Mouse (Mus musculus) spleen, adult 2 months (tissue): ENCODE measurements around the gene Pde8b. TPM values are rescaled to one million over a fixed set of nuclear protein-coding genes. Genes with fewer than 3 reads are reported as not detected.

ENCODE experiments used
- DNase-seq, 2 experiments: peaks; one replicate each; pipeline versions ENCODE4 v3.0.0 to v3.0.0-alpha.2; 2012 to 2021; ENCODE audit warnings: low spot score in 2 of 2, low read depth in 1 of 2
- H3K27ac ChIP-seq: fragments of 200-500 bp; 2 replicates; pipeline ENCODE4 v1.5.1; 2012; ENCODE audit warnings: low read length, inconsistent platforms; ENCODE audit not compliant: insufficient read depth
- H3K27me3 ChIP-seq: fragments of 200-500 bp; 2 replicates; pipeline ENCODE4 v1.6.1; 2012; ENCODE audit warnings: mild to moderate bottlenecking, moderate library complexity, low read length, inconsistent platforms; ENCODE audit not compliant: control insufficient read depth, insufficient read depth
- H3K36me3 ChIP-seq: fragments of 200-500 bp; 2 replicates; pipeline ENCODE4 v1.6.1; 2012; ENCODE audit warnings: mild to moderate bottlenecking, low read length, inconsistent platforms; ENCODE audit not compliant: control insufficient read depth, insufficient read depth
- H3K4me1 ChIP-seq: fragments of 200-500 bp; 2 replicates; pipeline ENCODE4 v1.6.1; 2011; ENCODE audit warnings: inconsistent platforms; ENCODE audit not compliant: control insufficient read depth, insufficient read depth, insufficient read length
- H3K4me3 ChIP-seq: fragments of 200-500 bp; 2 replicates; pipeline ENCODE4 v1.5.1; 2011; ENCODE audit warnings: mild to moderate bottlenecking, inconsistent platforms; ENCODE audit not compliant: insufficient read depth, insufficient read length; ENCODE audit errors: extremely low read depth
- CTCF ChIP-seq: fragments of 200-500 bp; IDR thresholded peaks from 2 replicates; pipeline ENCODE4 v1.5.1; 2011; ENCODE audit warnings: mild to moderate bottlenecking, inconsistent platforms; ENCODE audit not compliant: insufficient read depth, insufficient read length, insufficient replicate concordance; ENCODE audit errors: extremely low read depth
- POLR2A ChIP-seq: fragments of 200-500 bp; IDR thresholded peaks from 2 replicates; pipeline ENCODE4 v1.6.1; 2011; ENCODE audit warnings: low read depth, low read length, inconsistent platforms
- WGBS: fragments of 180-500 bp; shearing (Covaris S2); methylation state at CpG from one replicate; pipeline ENCODE4 v1.1.7; 2018; 5-methylcytosine and 5-hydroxymethylcytosine counted together
- polyA plus RNA-seq: library from polyadenylated mRNA; depleted of rRNA; stranded (reverse); fragments of >200 nt; gene quantifications from 2 replicates; pipeline ENCODE4 v1.2.3, GENCODE M21; 2012

The Pde8b gene
- polyA plus RNA-seq, 1 experiment = 0.71 TPM

DNA sequence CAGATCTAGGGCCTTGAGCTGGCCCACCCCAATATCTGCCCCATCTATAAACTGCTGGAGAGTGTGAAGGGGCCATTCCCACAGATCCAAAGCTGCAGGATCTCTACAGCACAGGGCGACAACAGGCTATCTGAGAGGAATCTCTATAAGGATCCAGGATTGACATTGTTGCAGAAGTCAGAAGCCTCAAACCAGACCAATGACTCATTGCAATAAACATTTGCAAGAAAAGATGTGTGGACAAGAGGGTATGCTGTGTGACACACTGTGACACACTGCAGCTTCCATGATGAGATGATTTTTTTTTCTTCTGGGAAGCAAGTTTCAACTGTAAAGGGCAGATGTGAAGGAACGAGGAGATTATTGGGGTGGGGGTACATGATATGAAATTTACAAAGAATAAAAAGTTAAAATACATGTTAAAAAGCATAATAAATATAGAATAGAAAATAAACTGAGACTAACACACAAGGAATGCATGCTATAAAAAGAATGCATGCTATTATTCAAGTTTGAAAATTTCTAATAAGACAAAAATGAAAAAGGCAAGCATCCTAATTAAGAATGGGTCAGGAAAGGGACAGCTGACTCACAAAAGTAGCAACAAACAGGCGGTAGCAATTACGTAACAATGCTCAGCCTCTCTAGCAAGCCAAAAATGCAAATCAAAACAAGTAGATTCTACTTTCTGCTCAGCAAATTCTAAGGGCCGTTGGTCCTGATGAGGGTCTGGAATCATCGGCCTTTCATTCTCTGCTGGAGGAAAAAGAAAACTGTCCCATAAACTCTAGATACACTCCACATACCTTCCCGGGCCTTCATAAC lies 114.6 kb downstream of the Pde8b start:
- no peak for TF ChIP-seq CTCF
- TF ChIP-seq POLR2A = no peak
- DNase-seq = no peak
- Histone ChIP-seq H3K4me1 (no peaks in the 10 kb centered on the region), H3K27ac (no peak overlapping the region), H3K27me3 (no peaks in the 10 kb centered on the region), H3K4me3 (no peak overlapping the region), H3K36me3 (no peaks in the 10 kb centered on the region)
- 87% methylated on average over 7 of the region's 7 CpGs for WGBS

DNA sequence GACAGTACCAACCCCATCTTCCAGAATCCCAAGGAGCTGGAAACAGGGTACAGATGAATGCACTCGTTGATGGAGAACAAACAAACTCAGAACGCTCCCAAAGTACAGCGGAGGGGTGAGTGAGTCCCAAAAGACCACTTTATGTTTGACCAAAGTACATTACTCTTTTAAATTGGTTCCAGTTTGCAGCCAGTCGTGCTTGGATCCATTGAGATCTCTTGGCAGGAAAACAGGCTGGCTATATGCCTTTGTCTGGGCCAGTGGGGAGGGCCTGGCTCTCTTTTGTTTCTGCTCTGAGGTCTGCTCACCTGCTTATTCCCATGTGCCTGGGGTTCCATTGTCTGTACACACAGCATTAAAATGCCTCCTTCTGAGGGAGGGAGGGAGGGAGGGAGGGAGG lies 118.3 kb downstream of the Pde8b start:
- 78% methylated on average over 4 of the region's 4 CpGs for WGBS

GRCm38 (mm10) chr13:95131041-95131440 lies 119.1 kb downstream of the Pde8b start:
- no peak for DNase-seq
- Histone ChIP-seq H3K4me3 (no peak overlapping the region), H3K36me3 (no peaks in the 10 kb centered on the region), H3K4me1 (no peaks in the 10 kb centered on the region), H3K27ac (no peak overlapping the region), H3K27me3 (no peaks in the 10 kb centered on the region)
- no peak for TF ChIP-seq POLR2A
- no peak for TF ChIP-seq CTCF
- 65% methylated on average over 1 of the region's 1 CpGs for WGBS

More for the DNA sequence above, 118.3 kb downstream of the Pde8b start:
- Histone ChIP-seq H3K4me3 (no peak overlapping the region), H3K36me3 (no peaks in the 10 kb centered on the region), H3K4me1 (no peaks in the 10 kb centered on the region), H3K27ac (no peak overlapping the region), H3K27me3 (no peaks in the 10 kb centered on the region)
- no peak for DNase-seq
- no peak for TF ChIP-seq POLR2A
- no peak for TF ChIP-seq CTCF

GRCm38 (mm10) chr13:95127288-95127687 lies 122.8 kb downstream of the Pde8b start:
- 83% methylated on average over 10 of the region's 10 CpGs for WGBS

DNA sequence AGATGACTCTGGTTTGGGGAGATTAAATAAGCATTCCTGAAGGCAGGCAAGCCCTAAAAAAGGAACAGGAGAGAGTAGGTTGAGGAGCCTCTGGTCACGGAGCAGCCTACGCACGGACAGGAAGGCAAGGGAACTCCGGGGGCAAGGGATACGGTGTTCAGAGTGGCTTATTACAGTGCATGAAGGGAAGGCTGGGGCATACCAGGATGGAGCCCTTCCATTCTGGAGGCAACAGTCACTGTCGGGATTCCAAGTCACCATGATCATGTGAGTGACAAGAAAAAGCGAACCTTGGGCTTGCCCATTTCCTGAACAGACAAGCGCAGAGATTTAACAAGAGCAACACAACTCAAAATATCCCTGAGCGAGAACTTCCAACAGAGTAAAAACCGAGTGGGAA lies 123.3 kb downstream of the Pde8b start:
- no peak for DNase-seq
- TF ChIP-seq CTCF (no peak), POLR2A (no peak)

More at GRCm38 (mm10) chr13:95127288-95127687, 122.8 kb downstream of the Pde8b start:
- H3K27ac ChIP-seq = no peak overlapping the region
- no peaks in the 10 kb centered on the region for H3K4me1 ChIP-seq
- H3K27me3 ChIP-seq = no peaks in the 10 kb centered on the region
- no peak for DNase-seq
- H3K4me3 ChIP-seq = no peak overlapping the region
- TF ChIP-seq CTCF (no peak), POLR2A (no peak)
- H3K36me3 ChIP-seq = no peaks in the 10 kb centered on the region

GRCm38 (mm10) chr13:95125546-95126215 lies 124.5 kb downstream of the Pde8b start:
- no peak for DNase-seq
- WGBS = 92% methylated on average over 4 of the region's 4 CpGs
- TF ChIP-seq POLR2A = no peak
- no peak for TF ChIP-seq CTCF
- Histone ChIP-seq H3K27me3 (no peaks in the 10 kb centered on the region), H3K36me3 (no peaks in the 10 kb centered on the region), H3K4me1 (no peaks in the 10 kb centered on the region), H3K27ac (no peak overlapping the region), H3K4me3 (no peak overlapping the region)

More for the DNA sequence above, 123.3 kb downstream of the Pde8b start:
- Histone ChIP-seq H3K4me3 (no peak overlapping the region), H3K4me1 (no peaks in the 10 kb centered on the region), H3K27me3 (no peaks in the 10 kb centered on the region), H3K27ac (no peak overlapping the region), H3K36me3 (no peaks in the 10 kb centered on the region)
- 89% methylated on average over 10 of the region's 10 CpGs for WGBS
